Mouse (Mus musculus): ENCODE results near the gene Eed.

Gene Eed

GRCm38 (mm10) chr7:89907950-89908349 lies 72.8 kb downstream of the Eed start:
- peak; percentile 87 for DNase-seq

Measured in heart, adult 11 months (tissue).